Mouse (Mus musculus) cortical plate, adult 2 months (tissue): ENCODE measurements around the gene Clec4e. TPM values are rescaled to one million over a fixed set of nuclear protein-coding genes. Genes with fewer than 3 reads are reported as not detected.
"Not testable (repeated sequence)": the region's sequence is repeated elsewhere in the genome, so short reads cannot be mapped to it uniquely, and the experiment has no call there.

Source experiments
- H3K27ac ChIP-seq: fragments of 200-500 bp; 2 replicates; pipeline ENCODE4 v1.5.1; 2012; ENCODE audit warnings: low read length, control low read depth, inconsistent platforms; ENCODE audit not compliant: insufficient read depth
- H3K4me1 ChIP-seq: fragments of 200-500 bp; 2 replicates; pipeline ENCODE4 v1.6.1; 2011; ENCODE audit warnings: low read length; ENCODE audit not compliant: control insufficient read depth, insufficient read depth
- H3K4me3 ChIP-seq: fragments of 200-500 bp; 2 replicates; pipeline ENCODE4 v1.5.1; 2011; ENCODE audit warnings: mild to moderate bottlenecking, low read length, control low read depth; ENCODE audit not compliant: insufficient read depth
- CTCF ChIP-seq: fragments of 200-500 bp; IDR thresholded peaks from 2 replicates; pipeline ENCODE4 v1.5.1; 2011; ENCODE audit warnings: mild to moderate bottlenecking, control low read depth, low read length; ENCODE audit not compliant: insufficient read depth; ENCODE audit errors: extremely low read depth
- POLR2A ChIP-seq: fragments of 200-500 bp; IDR thresholded peaks from 2 replicates; pipeline ENCODE4 v1.6.1; 2011; ENCODE audit warnings: mild to moderate bottlenecking, low read length, control low read depth; ENCODE audit not compliant: insufficient read depth; ENCODE audit errors: extremely low read depth
- polyA plus RNA-seq: library from polyadenylated mRNA; depleted of rRNA; stranded (reverse); fragments of >200 nt; gene quantifications from 2 replicates; pipeline ENCODE4 v1.2.3, GENCODE M21; 2012; rRNA removed

Clec4e gene
- polyA plus RNA-seq, 1 experiment = not detected

GRCm38 (mm10) chr6:123265809-123266208 lies 23.9 kb downstream of the Clec4e start:
- Histone ChIP-seq H3K4me3 (no peak overlapping the region), H3K27ac (no peak overlapping the region), H3K4me1 (no peaks in the 10 kb centered on the region)
- TF ChIP-seq CTCF (no peak), POLR2A (no peak)

- Histone ChIP-seq H3K4me1 (no peaks in the 10 kb centered on the region), H3K4me3 (no peak overlapping the region), H3K27ac (no peak overlapping the region)
- TF ChIP-seq POLR2A = no peak
- TF ChIP-seq CTCF = no peak
Measured at GRCm38 (mm10) chr6:123264194-123264593, 25.5 kb downstream of the Clec4e start.

DNA sequence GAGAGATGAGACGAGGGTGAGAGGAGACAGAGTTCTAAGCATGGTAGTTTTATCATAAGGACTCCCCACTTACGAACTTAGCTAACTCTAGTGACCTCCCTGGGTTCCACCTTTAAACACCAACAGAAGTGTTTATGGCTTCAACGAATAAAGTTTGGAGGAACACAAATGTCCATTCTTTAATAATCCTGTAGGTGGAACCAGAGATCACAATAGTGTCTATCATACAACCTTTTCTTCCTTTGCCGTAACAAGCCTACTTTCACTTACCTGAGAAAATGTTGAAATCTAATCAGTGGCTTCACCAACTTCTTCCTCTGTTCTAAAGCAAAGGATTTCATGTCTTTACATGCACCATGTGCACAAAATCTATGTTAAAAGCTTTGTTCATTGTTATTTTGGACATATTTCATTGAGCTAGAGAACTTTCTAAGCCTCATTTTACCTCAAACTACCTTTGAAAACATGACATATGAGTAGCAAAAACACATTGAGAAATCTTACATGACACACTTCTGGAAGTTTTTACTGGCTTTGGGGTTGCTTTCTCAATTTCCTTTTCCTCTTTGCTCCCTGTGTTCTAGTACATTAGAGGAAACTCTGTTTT lies 28.0 kb downstream of the Clec4e start, which contains the start of gene Clec4d:
Gene Clec4d, plus strand, starts transcription at position 557 of the 607 bp plus-strand sequence.
- no peak for TF ChIP-seq CTCF
- TF ChIP-seq POLR2A = no peak
- no peak within 1 kb of the TSS for H3K27ac ChIP-seq
- no peaks in the 10 kb centered on the region for H3K4me1 ChIP-seq
- H3K4me3 ChIP-seq = no peak within 1 kb of the TSS

GRCm38 (mm10) chr6:123260868-123261267 lies 28.8 kb downstream of the Clec4e start:
- H3K4me3 ChIP-seq = no peak overlapping the region
- no peak for TF ChIP-seq POLR2A
- no peak for TF ChIP-seq CTCF
- H3K27ac ChIP-seq = no peak overlapping the region
- no peaks in the 10 kb centered on the region for H3K4me1 ChIP-seq

GRCm38 (mm10) chr6:123259889-123260603 lies 29.6 kb downstream of the Clec4e start:
- H3K27ac ChIP-seq = no peak overlapping the region
- TF ChIP-seq CTCF = no peak
- no peak for TF ChIP-seq POLR2A
- H3K4me1 ChIP-seq = no peaks in the 10 kb centered on the region
- no peak overlapping the region for H3K4me3 ChIP-seq

DNA sequence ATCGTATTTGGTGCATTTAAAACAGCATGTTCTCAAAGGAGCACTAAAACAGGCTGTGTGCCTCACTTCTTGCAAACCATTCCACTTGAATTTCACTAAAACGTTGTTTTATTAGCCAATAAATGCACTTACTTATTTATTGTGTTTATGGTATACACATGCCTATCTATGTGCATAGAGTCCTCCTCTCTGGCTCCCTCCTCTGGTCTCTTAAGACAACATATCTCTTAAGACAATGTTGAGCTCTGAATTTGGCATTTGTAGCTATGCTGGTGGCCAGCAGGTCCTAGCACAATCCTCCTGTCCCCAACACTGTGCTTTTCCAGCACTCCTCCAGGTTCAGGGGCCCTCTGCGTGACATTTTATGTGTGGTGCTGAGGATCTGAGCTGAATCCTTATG lies 30.7 kb downstream of the Clec4e start:
- no peak overlapping the region for H3K4me3 ChIP-seq
- TF ChIP-seq CTCF (no peak), POLR2A (no peak)
- no peaks in the 10 kb centered on the region for H3K4me1 ChIP-seq
- no peak overlapping the region for H3K27ac ChIP-seq

- H3K4me1 ChIP-seq = no peaks in the 10 kb centered on the region
- TF ChIP-seq CTCF = no peak
- TF ChIP-seq POLR2A = no peak
- H3K27ac ChIP-seq = no peak overlapping the region
- H3K4me3 ChIP-seq = no peak overlapping the region
Measured at GRCm38 (mm10) chr6:123252735-123253134, 36.9 kb downstream of the Clec4e start.

DNA sequence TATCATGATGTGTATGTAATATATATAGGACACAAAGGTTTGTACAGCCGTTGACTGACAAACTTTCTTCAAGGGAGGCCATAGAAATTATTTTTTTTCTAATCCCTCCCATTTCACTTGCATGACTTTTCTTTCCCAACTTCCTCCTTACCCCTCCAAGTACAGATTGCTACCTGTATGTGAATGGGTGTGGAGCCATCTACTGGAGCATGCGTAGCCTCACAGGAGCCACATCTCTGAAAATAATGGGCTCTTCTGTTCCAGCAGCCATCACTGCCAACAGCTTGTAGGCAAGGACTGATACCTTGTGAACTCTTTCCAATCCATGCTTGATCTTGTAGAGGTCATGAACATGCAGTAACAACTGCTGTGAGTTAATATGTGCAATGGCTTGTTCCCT lies 40.8 kb downstream of the Clec4e start:
- not testable (repeated sequence) for H3K4me1 ChIP-seq, H3K4me3 ChIP-seq, H3K27ac ChIP-seq

DNA sequence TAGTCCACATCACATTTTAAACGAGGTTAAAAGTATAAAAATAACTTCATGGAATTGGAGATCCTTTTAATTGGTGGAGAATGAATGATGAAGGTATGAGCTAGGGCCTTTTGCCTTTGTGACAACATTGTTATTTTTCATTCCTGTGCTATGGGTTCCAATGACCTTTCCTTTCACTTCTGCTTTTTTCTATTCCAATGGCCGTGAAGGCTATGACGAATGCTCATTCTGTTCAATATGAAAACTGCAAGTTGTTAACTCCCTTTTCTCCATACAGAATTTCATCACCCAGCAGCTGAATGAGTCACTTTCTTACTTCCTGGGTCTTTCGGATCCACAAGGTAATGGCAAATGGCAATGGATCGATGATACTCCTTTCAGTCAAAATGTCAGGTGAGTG lies 45.5 kb downstream of the Clec4e start:
- no peak for TF ChIP-seq POLR2A
- no peak for TF ChIP-seq CTCF
- Histone ChIP-seq H3K27ac (no peak overlapping the region), H3K4me3 (no peak overlapping the region), H3K4me1 (no peaks in the 10 kb centered on the region)

DNA sequence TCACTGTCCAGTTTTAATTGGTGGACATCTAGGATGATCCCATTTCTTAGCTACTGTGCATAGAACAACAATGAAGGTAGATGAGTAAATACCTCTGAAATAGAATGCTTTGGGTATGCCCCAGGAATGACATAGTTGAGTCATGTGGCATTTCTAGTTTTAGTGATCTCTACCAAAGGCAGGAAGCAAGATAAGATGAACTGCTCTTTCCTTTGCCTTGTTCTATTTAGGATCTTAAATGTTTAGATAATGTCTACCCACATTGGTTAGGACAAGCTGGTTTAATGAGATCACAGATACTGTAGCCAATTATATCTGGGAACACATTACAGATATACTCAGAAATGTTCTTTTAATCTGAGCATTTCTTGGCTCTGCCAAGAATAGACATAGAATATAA lies 52.1 kb downstream of the Clec4e start:
- no peaks in the 10 kb centered on the region for H3K4me1 ChIP-seq
- no peak overlapping the region for H3K4me3 ChIP-seq
- no peak for TF ChIP-seq CTCF
- no peak for TF ChIP-seq POLR2A
- no peak overlapping the region for H3K27ac ChIP-seq

Other genes with a start within 250 kb of the Clec4e start
- not detected in 2 replicates for gene Clec4b1, start 239.9 kb downstream of the Clec4e start, polyA plus RNA-seq
- 1.4 and 1.9 TPM in 2 replicates for gene Clec4a2, start 183.4 kb downstream of the Clec4e start, polyA plus RNA-seq
- not detected in 2 replicates for gene Clec4b2, start 117.0 kb downstream of the Clec4e start, polyA plus RNA-seq
- gene Clec4n, start 60.0 kb downstream of the Clec4e start, polyA plus RNA-seq = 0.25 and 0.51 TPM in 2 replicates
- gene Clec4d, start 27.8 kb downstream of the Clec4e start, polyA plus RNA-seq = not detected in 2 replicates
- gene Vmn2r19, start 18.5 kb upstream of the Clec4e start, polyA plus RNA-seq = not detected in 2 replicates
- not detected in 2 replicates for gene Vmn2r20, start 128.2 kb upstream of the Clec4e start, polyA plus RNA-seq
- gene Vmn2r21, start 243.5 kb upstream of the Clec4e start, polyA plus RNA-seq = not detected in 2 replicates